Mouse (Mus musculus): Measurements from ENCODE around the gene Hspa1a.
"Not testable (repeated sequence)": the region's sequence is repeated elsewhere in the genome, so short reads cannot be mapped to it uniquely, and the experiment has no call there.

Hspa1a gene

GRCm38 (mm10) chr17:34970850-34971249, 1.1 kb downstream of the Hspa1a start:
- not testable (repeated sequence) for DNase-seq (ENCODE audit: extremely low read depth, insufficient read length, low spot score)

- DNase-seq (ENCODE audit: extremely low read depth, insufficient read length, low spot score) = not testable (repeated sequence)
Observed at GRCm38 (mm10) chr17:34969822-34970221, 2.1 kb downstream of the Hspa1a start, which contains the start of gene Gm20481. Gene Gm20481 (plus strand): TSS chr17:34969912.

- no peak for DNase-seq (ENCODE audit: extremely low read depth, insufficient read length, low spot score)
Observed at GRCm38 (mm10) chr17:34965627-34966026, 6.3 kb downstream of the Hspa1a start.

GRCm38 (mm10) chr17:34964640-34965049, 7.3 kb downstream of the Hspa1a start:
- no peak for DNase-seq (ENCODE audit: extremely low read depth, insufficient read length, low spot score)

- no peak for DNase-seq (ENCODE audit: extremely low read depth, insufficient read length, low spot score)
Observed at GRCm38 (mm10) chr17:34962841-34963240, 9.1 kb downstream of the Hspa1a start.

- no peak for DNase-seq (ENCODE audit: extremely low read depth, insufficient read length, low spot score)
Observed at GRCm38 (mm10) chr17:34962125-34962524, 9.8 kb downstream of the Hspa1a start.

- peak; percentile 60 for DNase-seq (ENCODE audit: extremely low read depth, insufficient read length, low spot score)
Observed at GRCm38 (mm10) chr17:34960702-34961493, 11.1 kb downstream of the Hspa1a start.

GRCm38 (mm10) chr17:34959881-34960515, 12.0 kb downstream of the Hspa1a start:
- DNase-seq (ENCODE audit: extremely low read depth, insufficient read length, low spot score) = no peak

- peak; percentile 91 for DNase-seq (ENCODE audit: extremely low read depth, insufficient read length, low spot score)
Observed at GRCm38 (mm10) chr17:34959130-34959778, 12.7 kb downstream of the Hspa1a start, which contains the start of gene Hspa1b. Gene Hspa1b (minus strand): TSS chr17:34959238.

- not testable (repeated sequence) for DNase-seq (ENCODE audit: extremely low read depth, insufficient read length, low spot score)
Observed at GRCm38 (mm10) chr17:34958734-34959129, 13.2 kb downstream of the Hspa1a start.

GRCm38 (mm10) chr17:34957966-34958365, 14.0 kb downstream of the Hspa1a start:
- not testable (repeated sequence) for DNase-seq (ENCODE audit: extremely low read depth, insufficient read length, low spot score)

GRCm38 (mm10) chr17:34957291-34957690, 14.7 kb downstream of the Hspa1a start:
- DNase-seq (ENCODE audit: extremely low read depth, insufficient read length, low spot score) = not testable (repeated sequence)

GRCm38 (mm10) chr17:34956340-34956739, 15.6 kb downstream of the Hspa1a start:
- no peak for DNase-seq (ENCODE audit: extremely low read depth, insufficient read length, low spot score)

GRCm38 (mm10) chr17:34955884-34956283, 16.1 kb downstream of the Hspa1a start:
- no peak for DNase-seq (ENCODE audit: extremely low read depth, insufficient read length, low spot score)

GRCm38 (mm10) chr17:34954831-34955230, 17.1 kb downstream of the Hspa1a start:
- no peak for DNase-seq (ENCODE audit: extremely low read depth, insufficient read length, low spot score)

GRCm38 (mm10) chr17:34953904-34954303, 18.1 kb downstream of the Hspa1a start:
- DNase-seq (ENCODE audit: extremely low read depth, insufficient read length, low spot score) = no peak

GRCm38 (mm10) chr17:34953258-34953657, 18.7 kb downstream of the Hspa1a start:
- no peak for DNase-seq (ENCODE audit: extremely low read depth, insufficient read length, low spot score)

GRCm38 (mm10) chr17:34952378-34953040, 19.4 kb downstream of the Hspa1a start:
- DNase-seq (ENCODE audit: extremely low read depth, insufficient read length, low spot score) = peak; percentile 81

- no peak for DNase-seq (ENCODE audit: extremely low read depth, insufficient read length, low spot score)
Observed at GRCm38 (mm10) chr17:34951636-34952377, 20.1 kb downstream of the Hspa1a start.

All from 3134 (cell line).